Mouse (Mus musculus): ENCODE measurements around the gene Rubcn.

DNA sequence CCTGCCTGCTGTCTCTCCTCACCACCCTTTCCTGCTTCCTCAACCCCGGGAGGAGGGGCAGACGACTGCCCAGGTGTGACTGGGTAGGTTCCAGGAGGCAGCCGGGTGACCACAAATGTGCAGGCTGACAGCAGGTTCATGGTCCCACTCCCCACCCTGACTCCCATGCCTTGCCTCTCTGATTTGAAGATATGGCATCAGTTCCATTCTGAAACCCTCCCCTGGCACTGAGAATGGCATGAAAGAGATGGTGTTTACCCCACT is 80.2 kb downstream of the Rubcn start, which contains the start of gene Muc20:
- no peak for TF ChIP-seq GATA1 (IDR thresholded peaks at IDR 0.05; ENCODE audit: low read length)
- TF ChIP-seq TAL1 (IDR thresholded peaks at IDR 0.05; ENCODE audit: low read length): no peak
